Mouse (Mus musculus) G1E (cell line): ENCODE results near the gene Plbd1. TPM values are rescaled to one million over a fixed set of nuclear protein-coding genes. Genes with fewer than 3 reads are reported as not detected.
A peak's percentile ranks its signal among the peaks of the same experiment; 100 is the strongest.

Experiments used
- ATAC-seq: 2 replicates; pipeline ENCODE4 v1.8.0; 2016; ENCODE audit warnings: mild to moderate bottlenecking; ENCODE audit not compliant: insufficient number of reproducible peaks, poor library complexity, low FRiP score, severe bottlenecking; ENCODE audit errors: extremely low read depth
- DNase-seq: peaks from one replicate; pipeline ENCODE4 v3.0.0; 2012; ENCODE audit warnings: low spot score
- H3K27me3 ChIP-seq: 2 replicates; pipeline ENCODE4 v1.6.1; 2012; ENCODE audit warnings: mild to moderate bottlenecking, low read length, inconsistent platforms; ENCODE audit not compliant: insufficient read depth
- H3K36me3 ChIP-seq: replicated peaks from 2 replicates; pipeline ENCODE3; 2012; ENCODE audit warnings: mild to moderate bottlenecking, inconsistent platforms
- H3K4me1 ChIP-seq: 2 replicates; pipeline ENCODE4 v1.6.1; 2012; ENCODE audit warnings: low read depth, low read length, inconsistent platforms, mixed read lengths; ENCODE audit not compliant: insufficient read depth
- H3K4me3 ChIP-seq: 2 replicates; pipeline ENCODE4 v1.5.1; 2012; ENCODE audit warnings: low read depth, mild to moderate bottlenecking, inconsistent platforms, low read length, moderate library complexity, mixed read lengths
- H3K9me3 ChIP-seq: replicated peaks from 2 replicates; pipeline ENCODE4 v1.6.1; 2012; ENCODE audit warnings: inconsistent platforms
- CTCF ChIP-seq: IDR thresholded peaks from 2 replicates; pipeline ENCODE4 v1.5.1; 2012; ENCODE audit warnings: low read depth, low read length, inconsistent platforms, mixed read lengths
- GATA1 ChIP-seq: IDR thresholded peaks from 2 replicates; pipeline ENCODE4 v1.6.1; 2012; ENCODE audit warnings: borderline replicate concordance, low read length, inconsistent platforms, mixed read lengths
- GATA2 ChIP-seq: IDR thresholded peaks from 2 replicates; pipeline ENCODE4 v1.6.1; 2012; ENCODE audit warnings: low read depth, low read length, inconsistent platforms, borderline replicate concordance
- POLR2AphosphoS5 ChIP-seq: IDR thresholded peaks from 2 replicates; pipeline ENCODE4 v1.6.1; 2012; ENCODE audit warnings: low read depth, low read length, inconsistent platforms; ENCODE audit not compliant: insufficient replicate concordance
- TAL1 ChIP-seq: conservative IDR thresholded peaks from 2 replicates; pipeline ENCODE4 v1.6.1; 2012; ENCODE audit warnings: low read depth, low read length, inconsistent platforms, mixed read lengths
- polyA plus RNA-seq: library from polyadenylated mRNA; stranded (reverse); fragments of >175 nt; gene quantifications from 2 replicates; pipeline ENCODE4 v1.2.3, GENCODE M21; 2012
- total RNA-seq, 2 experiments: library from RNA; stranded (forward) in 1 of 2; stranded (reverse) in 1 of 2; fragments of 200-1000 nt in 1 of 2; fragments of >200 nt in 1 of 2; fragmentation: Nextera tagmentation in 1 of 2; gene quantifications; 2 replicates each; pipeline ENCODE4 v1.2.3; 2014 to 2017

Gene Plbd1
- total and polyA plus RNA-seq, 3 experiments: not detected

- Histone ChIP-seq H3K4me3 (no peak overlapping the region), H3K4me1 (no peaks in the 10 kb centered on the region), H3K27me3 (no peaks in the 10 kb centered on the region), H3K36me3 (no peaks in the 10 kb centered on the region), H3K9me3 (peaks cover 5% of the 10 kb centered on the region)
- TF ChIP-seq CTCF (no peak), TAL1 (no peak), POLR2AphosphoS5 (no peak), GATA1 (no peak), GATA2 (no peak)
- no peak for ATAC-seq
- DNase-seq: no peak
Measured at GRCm38 (mm10) chr6:136645754-136646153, 16.0 kb downstream of the Plbd1 start.

- H3K36me3 ChIP-seq: no peaks in the 10 kb centered on the region
- no peaks in the 10 kb centered on the region for H3K4me1 ChIP-seq
- H3K9me3 ChIP-seq: peaks cover 5% of the 10 kb centered on the region
- H3K27me3 ChIP-seq: no peaks in the 10 kb centered on the region
- H3K4me3 ChIP-seq: no peak overlapping the region
- DNase-seq: no peak
- ATAC-seq: no peak
- TF ChIP-seq CTCF (peak; percentile 25; the same call in 1 of the 2 replicates), TAL1 (no peak)
Measured at GRCm38 (mm10) chr6:136644171-136644570, 17.6 kb downstream of the Plbd1 start.

GRCm38 (mm10) chr6:136634982-136635381, 26.7 kb downstream of the Plbd1 start:
- no peaks in the 10 kb centered on the region for H3K36me3 ChIP-seq
- H3K4me1 ChIP-seq: no peaks in the 10 kb centered on the region
- DNase-seq (no peak), ATAC-seq (no peak)
- TF ChIP-seq GATA1 (no peak), GATA2 (no peak), POLR2AphosphoS5 (no peak), CTCF (no peak), TAL1 (no peak)
- H3K4me3 ChIP-seq: no peak overlapping the region
- H3K27me3 ChIP-seq: no peaks in the 10 kb centered on the region
- H3K9me3 ChIP-seq: no peaks in the 10 kb centered on the region

- H3K36me3 ChIP-seq: no peaks in the 10 kb centered on the region
- H3K9me3 ChIP-seq: no peaks in the 10 kb centered on the region
- H3K27me3 ChIP-seq: no peaks in the 10 kb centered on the region
- H3K4me1 ChIP-seq: no peaks in the 10 kb centered on the region
- TF ChIP-seq CTCF (no peak), POLR2AphosphoS5 (no peak), GATA2 (no peak), TAL1 (no peak), GATA1 (no peak)
- ATAC-seq (no peak), DNase-seq (no peak)
- no peak overlapping the region for H3K4me3 ChIP-seq
Measured at GRCm38 (mm10) chr6:136633719-136634118, 28.0 kb downstream of the Plbd1 start.

GRCm38 (mm10) chr6:136633154-136633553, 28.6 kb downstream of the Plbd1 start:
- Histone ChIP-seq H3K36me3 (no peaks in the 10 kb centered on the region), H3K27me3 (no peaks in the 10 kb centered on the region), H3K4me1 (no peaks in the 10 kb centered on the region), H3K9me3 (no peaks in the 10 kb centered on the region), H3K4me3 (no peak overlapping the region)
- TF ChIP-seq TAL1 (no peak), GATA2 (no peak), GATA1 (no peak), CTCF (no peak)
- no peak for ATAC-seq
- no peak for DNase-seq

GRCm38 (mm10) chr6:136631945-136632534, 29.7 kb downstream of the Plbd1 start:
- DNase-seq: no peak

More at GRCm38 (mm10) chr6:136631945-136632534, 29.7 kb downstream of the Plbd1 start:
- Histone ChIP-seq H3K27me3 (no peaks in the 10 kb centered on the region), H3K36me3 (no peaks in the 10 kb centered on the region), H3K9me3 (no peaks in the 10 kb centered on the region), H3K4me1 (no peaks in the 10 kb centered on the region), H3K4me3 (no peak overlapping the region)
- no peak for ATAC-seq
- TF ChIP-seq TAL1 (no peak), CTCF (no peak), GATA2 (no peak), GATA1 (no peak), POLR2AphosphoS5 (no peak)
